Mouse (Mus musculus) liver, embryonic 14.5 days (tissue): ENCODE results near the gene Adgrb3. TPM values are rescaled to one million over a fixed set of nuclear protein-coding genes. Genes with fewer than 3 reads are reported as not detected.

ENCODE experiments used
- ATAC-seq: fragments of 200-750 bp; cut with Nextera tagmentation; 2 replicates; pipeline ENCODE4 v1.8.0; 2017; ENCODE audit warnings: moderate number of reproducible peaks, mild to moderate bottlenecking, moderate library complexity; ENCODE audit not compliant: insufficient read depth
- DNase-seq, 3 experiments: peaks; one replicate each; pipeline ENCODE4 v3.0.0-alpha.2; 2012 to 2013; ENCODE audit warnings: low read depth in 3 of 3, low spot score in 3 of 3
- H3K27ac ChIP-seq: fragments of 300-500 bp; sonication (generic); 2 replicates; pipeline ENCODE4 v1.5.1; 2014; ENCODE audit warnings: moderate library complexity, mild to moderate bottlenecking, control low read depth, inconsistent platforms
- H3K27me3 ChIP-seq: fragments of 300-500 bp; sonication (generic); 2 replicates; pipeline ENCODE4 v1.6.1; 2014; ENCODE audit warnings: mild to moderate bottlenecking, low read length, moderate library complexity; ENCODE audit not compliant: control insufficient read depth, insufficient read depth
- H3K36me3 ChIP-seq: fragments of 300-500 bp; sonication (generic); replicated peaks from 2 replicates; pipeline ENCODE4 v1.6.1; 2014; ENCODE audit warnings: low read depth; ENCODE audit not compliant: control insufficient read depth, insufficient read depth
- H3K4me1 ChIP-seq, 2 experiments: fragments of 200-500 bp in 1 of 2; fragments of 300-500 bp in 1 of 2; sonication (generic) in 1 of 2; replicated peaks; 2 replicates each; pipeline ENCODE4 v1.6.1; 2012 to 2014; ENCODE audit warnings: antibody characterized with exemption in 1 of 2, inconsistent platforms in 1 of 2, low read length in 1 of 2; ENCODE audit not compliant: control insufficient read depth in 2 of 2, insufficient read depth in 2 of 2
- H3K4me2 ChIP-seq: fragments of 300-500 bp; sonication (generic); 2 replicates; pipeline ENCODE4 v1.6.1; 2014; ENCODE audit warnings: low read depth, mild to moderate bottlenecking, control low read depth, moderate library complexity
- H3K4me3 ChIP-seq, 2 experiments: fragments of 200-500 bp in 1 of 2; fragments of 300-500 bp in 1 of 2; sonication (generic) in 1 of 2; 2 replicates each; pipeline ENCODE4 v1.5.1; 2012 to 2014; ENCODE audit warnings: low read depth in 2 of 2, low read length in 2 of 2, mild to moderate bottlenecking in 2 of 2, control low read depth in 1 of 2, inconsistent platforms in 1 of 2, moderate library complexity in 1 of 2; ENCODE audit not compliant: insufficient read depth in 1 of 2
- H3K9ac ChIP-seq: fragments of 300-500 bp; sonication (generic); replicated peaks from 2 replicates; pipeline ENCODE4 v1.6.1; 2014; ENCODE audit warnings: mild to moderate bottlenecking, control low read depth, moderate library complexity
- H3K9me3 ChIP-seq: fragments of 300-500 bp; sonication (generic); 2 replicates; pipeline ENCODE4 v1.6.1; 2016; ENCODE audit warnings: low read length, mixed read lengths; ENCODE audit not compliant: control insufficient read depth
- CTCF ChIP-seq: IDR thresholded peaks from 2 replicates; pipeline ENCODE4 v1.5.1; 2016; ENCODE audit warnings: antibody characterized with exemption, low read depth, control low read depth
- EP300 ChIP-seq: IDR thresholded peaks from 2 replicates; pipeline ENCODE4 v1.6.1; 2016; ENCODE audit warnings: antibody characterized with exemption, low read depth
- WGBS: fragments of 180-500 bp; shearing (Covaris S2); extraction: QIAGEN DNeasy Blood & Tissue Kit; methylation state at CpG from one replicate; pipeline ENCODE4 v1.1.7; 2014; ENCODE audit not compliant: insufficient replicate concordance; 5-methylcytosine and 5-hydroxymethylcytosine counted together
- polyA plus RNA-seq, 2 experiments: library from polyadenylated mRNA; depleted of rRNA in 1 of 2; stranded (reverse) in 1 of 2; unstranded in 1 of 2; fragments of >200 nt; fragmentation: Nextera tagmentation in 1 of 2; extraction: Ambion mirVana in 1 of 2; gene quantifications; 2 replicates each; pipeline versions ENCODE4 v1.2.1 to v1.2.3; 2012 to 2014

Adgrb3 gene
- polyA plus RNA-seq, 2 experiments: 0.02 to 0.03 TPM

- Histone ChIP-seq H3K27me3 (no peaks in the 10 kb centered on the region), H3K27ac (no peak overlapping the region), H3K4me1 (no peaks in the 10 kb centered on the region), H3K4me2 (no peak overlapping the region), H3K9ac (no peak overlapping the region), H3K4me3 (no peak overlapping the region), H3K9me3 (no peaks in the 10 kb centered on the region), H3K36me3 (no peaks in the 10 kb centered on the region)
- DNase-seq (no peak), ATAC-seq (no peak)
- no peak for TF ChIP-seq EP300
- no peak for TF ChIP-seq CTCF
These were observed 484.6 kb downstream of the Adgrb3 start for GRCm38 (mm10) chr1:25344876-25345275.

GRCm38 (mm10) chr1:25325406-25325805 lies 504.1 kb downstream of the Adgrb3 start:
- TF ChIP-seq CTCF: no peak
- no peak for TF ChIP-seq EP300
- WGBS: 55% methylated on average over 2 of the region's 2 CpGs
- H3K9ac ChIP-seq: no peak overlapping the region

GRCm38 (mm10) chr1:25317142-25317541 lies 512.4 kb downstream of the Adgrb3 start:
- H3K4me2 ChIP-seq: no peak overlapping the region
- no peaks in the 10 kb centered on the region for H3K4me1 ChIP-seq
- H3K36me3 ChIP-seq: no peaks in the 10 kb centered on the region
- no peak overlapping the region for H3K9ac ChIP-seq
- H3K27me3 ChIP-seq: no peaks in the 10 kb centered on the region
- DNase-seq: no peak
- H3K9me3 ChIP-seq: no peaks in the 10 kb centered on the region
- H3K4me3 ChIP-seq: no peak overlapping the region
- no peak for TF ChIP-seq EP300
- TF ChIP-seq CTCF: no peak
- no peak for ATAC-seq
- H3K27ac ChIP-seq: no peak overlapping the region

More at GRCm38 (mm10) chr1:25325406-25325805, 504.1 kb downstream of the Adgrb3 start:
- H3K27ac ChIP-seq: no peak overlapping the region
- DNase-seq (no peak), ATAC-seq (no peak)
- no peak overlapping the region for H3K4me2 ChIP-seq
- no peaks in the 10 kb centered on the region for H3K9me3 ChIP-seq
- no peaks in the 10 kb centered on the region for H3K27me3 ChIP-seq
- no peaks in the 10 kb centered on the region for H3K4me1 ChIP-seq
- H3K4me3 ChIP-seq: no peak overlapping the region
- no peaks in the 10 kb centered on the region for H3K36me3 ChIP-seq

GRCm38 (mm10) chr1:25312344-25312743 lies 517.2 kb downstream of the Adgrb3 start:
- TF ChIP-seq EP300: no peak
- no peak for TF ChIP-seq CTCF
- Histone ChIP-seq H3K4me1 (no peaks in the 10 kb centered on the region), H3K9ac (no peak overlapping the region), H3K27me3 (no peaks in the 10 kb centered on the region), H3K4me2 (no peak overlapping the region), H3K36me3 (no peaks in the 10 kb centered on the region), H3K27ac (no peak overlapping the region), H3K9me3 (no peaks in the 10 kb centered on the region), H3K4me3 (no peak overlapping the region)
- no peak for ATAC-seq
- no peak for DNase-seq
- 53% methylated on average over 2 of the region's 2 CpGs for WGBS

GRCm38 (mm10) chr1:25310066-25310465 lies 519.4 kb downstream of the Adgrb3 start:
- ATAC-seq: no peak
- WGBS: 21% methylated on average over 2 of the region's 2 CpGs
- DNase-seq: no peak
- Histone ChIP-seq H3K9ac (no peak overlapping the region), H3K4me3 (no peak overlapping the region), H3K4me2 (no peak overlapping the region), H3K4me1 (no peaks in the 10 kb centered on the region), H3K36me3 (no peaks in the 10 kb centered on the region), H3K9me3 (no peaks in the 10 kb centered on the region), H3K27ac (no peak overlapping the region), H3K27me3 (no peaks in the 10 kb centered on the region)
- no peak for TF ChIP-seq EP300
- TF ChIP-seq CTCF: no peak

- DNase-seq (no peak), ATAC-seq (no peak)
- H3K27ac ChIP-seq: no peak overlapping the region
- no peak overlapping the region for H3K4me2 ChIP-seq
- no peaks in the 10 kb centered on the region for H3K4me1 ChIP-seq
- 69% methylated on average over 8 of the region's 8 CpGs for WGBS
- H3K27me3 ChIP-seq: no peaks in the 10 kb centered on the region
- no peak overlapping the region for H3K4me3 ChIP-seq
- no peaks in the 10 kb centered on the region for H3K36me3 ChIP-seq
- no peaks in the 10 kb centered on the region for H3K9me3 ChIP-seq
- no peak overlapping the region for H3K9ac ChIP-seq
- TF ChIP-seq CTCF: no peak
- TF ChIP-seq EP300: no peak
These were observed 548.0 kb downstream of the Adgrb3 start for GRCm38 (mm10) chr1:25281471-25281870.
